Mouse (Mus musculus) testis, adult 2 months (tissue): ENCODE measurements around the gene Fam155a. TPM values are rescaled to one million over a fixed set of nuclear protein-coding genes. Genes with fewer than 3 reads are reported as not detected.

Source experiments
- H3K27ac ChIP-seq: fragments of 200-500 bp; 2 replicates; pipeline ENCODE4 v1.5.1; 2012; ENCODE audit warnings: low read depth, low read length; ENCODE audit not compliant: control insufficient read depth, insufficient read depth
- H3K27me3 ChIP-seq: fragments of 200-500 bp; 2 replicates; pipeline ENCODE4 v1.6.1; 2012; ENCODE audit warnings: mild to moderate bottlenecking, low read length, moderate library complexity; ENCODE audit not compliant: control insufficient read depth, insufficient read depth
- H3K36me3 ChIP-seq: fragments of 200-500 bp; 2 replicates; pipeline ENCODE4 v1.6.1; 2012; ENCODE audit warnings: mild to moderate bottlenecking, low read length; ENCODE audit not compliant: control insufficient read depth, insufficient read depth
- H3K4me1 ChIP-seq: fragments of 200-500 bp; 2 replicates; pipeline ENCODE4 v1.6.1; 2012; ENCODE audit warnings: low read length; ENCODE audit not compliant: control insufficient read depth, insufficient read depth
- H3K4me3 ChIP-seq: fragments of 200-500 bp; 2 replicates; pipeline ENCODE4 v1.5.1; 2012; ENCODE audit warnings: low read depth, mild to moderate bottlenecking, low read length, moderate library complexity, mixed read lengths; ENCODE audit not compliant: control insufficient read depth
- CTCF ChIP-seq: fragments of 200-500 bp; IDR thresholded peaks from 2 replicates; pipeline ENCODE4 v1.5.1; 2012; ENCODE audit warnings: low read depth, mild to moderate bottlenecking, inconsistent platforms, low read length, moderate library complexity; ENCODE audit not compliant: control insufficient read depth, insufficient read depth, insufficient replicate concordance
- POLR2A ChIP-seq: fragments of 200-500 bp; IDR thresholded peaks from 2 replicates; pipeline ENCODE4 v1.6.1; 2012; ENCODE audit warnings: low read depth, mild to moderate bottlenecking, inconsistent platforms, low read length, moderate library complexity; ENCODE audit not compliant: control insufficient read depth
- polyA plus RNA-seq: library from polyadenylated mRNA; depleted of rRNA; stranded (reverse); fragments of >200 nt; gene quantifications from 2 replicates; pipeline ENCODE4 v1.2.3, GENCODE M21; 2012

Gene Fam155a
- polyA plus RNA-seq, 1 experiment: not detected

- no peaks in the 10 kb centered on the region for H3K27me3 ChIP-seq
- TF ChIP-seq POLR2A (no peak), CTCF (no peak)
- no peaks in the 10 kb centered on the region for H3K36me3 ChIP-seq
- no peaks in the 10 kb centered on the region for H3K4me1 ChIP-seq
- H3K27ac ChIP-seq: no peak overlapping the region
- H3K4me3 ChIP-seq: no peak overlapping the region
Measured at GRCm38 (mm10) chr8:9292532-9292931, 478.4 kb downstream of the Fam155a start.

GRCm38 (mm10) chr8:9288015-9288729, 482.8 kb downstream of the Fam155a start:
- no peaks in the 10 kb centered on the region for H3K4me1 ChIP-seq
- H3K27ac ChIP-seq: no peak overlapping the region
- TF ChIP-seq POLR2A: no peak
- no peak for TF ChIP-seq CTCF

GRCm38 (mm10) chr8:9274117-9274516, 496.8 kb downstream of the Fam155a start:
- no peaks in the 10 kb centered on the region for H3K4me1 ChIP-seq
- no peak for TF ChIP-seq POLR2A
- no peak for TF ChIP-seq CTCF
- H3K27me3 ChIP-seq: no peaks in the 10 kb centered on the region
- no peak overlapping the region for H3K4me3 ChIP-seq
- H3K27ac ChIP-seq: no peak overlapping the region
- no peaks in the 10 kb centered on the region for H3K36me3 ChIP-seq

More at GRCm38 (mm10) chr8:9288015-9288729, 482.8 kb downstream of the Fam155a start:
- H3K36me3 ChIP-seq: no peaks in the 10 kb centered on the region
- H3K27me3 ChIP-seq: no peaks in the 10 kb centered on the region
- no peak overlapping the region for H3K4me3 ChIP-seq

- Histone ChIP-seq H3K4me1 (no peaks in the 10 kb centered on the region), H3K27me3 (no peaks in the 10 kb centered on the region), H3K4me3 (no peak overlapping the region), H3K27ac (no peak overlapping the region), H3K36me3 (no peaks in the 10 kb centered on the region)
- no peak for TF ChIP-seq CTCF
- TF ChIP-seq POLR2A: no peak
Measured at GRCm38 (mm10) chr8:9264378-9264777, 506.6 kb downstream of the Fam155a start.

- no peak for TF ChIP-seq CTCF
- no peak for TF ChIP-seq POLR2A
- Histone ChIP-seq H3K36me3 (no peaks in the 10 kb centered on the region), H3K4me3 (no peak overlapping the region), H3K27ac (no peak overlapping the region), H3K27me3 (no peaks in the 10 kb centered on the region), H3K4me1 (no peaks in the 10 kb centered on the region)
Measured at GRCm38 (mm10) chr8:9261527-9261926, 509.4 kb downstream of the Fam155a start.

- H3K27ac ChIP-seq: no peak overlapping the region
- TF ChIP-seq CTCF (no peak), POLR2A (no peak)
Measured at GRCm38 (mm10) chr8:9255316-9255715, 515.6 kb downstream of the Fam155a start.

GRCm38 (mm10) chr8:9252991-9253390, 518.0 kb downstream of the Fam155a start:
- H3K27ac ChIP-seq: no peak overlapping the region
- no peaks in the 10 kb centered on the region for H3K36me3 ChIP-seq
- H3K4me1 ChIP-seq: no peaks in the 10 kb centered on the region; the same call in 1 of the 2 replicates
- no peaks in the 10 kb centered on the region for H3K27me3 ChIP-seq
- H3K4me3 ChIP-seq: no peak overlapping the region
- TF ChIP-seq POLR2A: no peak
- no peak for TF ChIP-seq CTCF

More at GRCm38 (mm10) chr8:9255316-9255715, 515.6 kb downstream of the Fam155a start:
- Histone ChIP-seq H3K27me3 (no peaks in the 10 kb centered on the region), H3K36me3 (no peaks in the 10 kb centered on the region), H3K4me3 (no peak overlapping the region), H3K4me1 (no peaks in the 10 kb centered on the region)
